Mouse (Mus musculus): ENCODE data around the gene Mrps27.

DNA sequence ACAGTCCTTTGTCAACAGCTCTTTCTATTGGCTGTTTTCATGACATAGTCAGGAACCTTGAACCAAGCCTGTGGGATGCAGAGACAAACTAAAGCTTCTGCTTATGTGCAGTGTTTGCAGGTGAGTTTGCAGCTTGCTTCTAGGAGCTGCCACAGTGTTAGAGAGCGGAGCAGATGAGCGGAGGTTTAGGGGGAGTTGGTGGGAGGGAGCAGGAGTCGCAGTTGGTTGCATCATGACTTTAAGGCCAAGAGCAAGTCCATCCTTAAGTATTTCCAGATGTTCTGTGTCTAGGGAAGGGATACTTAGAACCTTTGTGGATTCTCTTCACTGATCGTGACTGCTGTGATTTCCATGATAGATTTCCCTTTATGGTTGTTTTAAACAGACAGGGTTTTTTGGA lies 29.6 kb downstream of the Mrps27 start:
- no peak for TF ChIP-seq FLI1 (IDR thresholded peaks at IDR 0.05; ENCODE audit: low read length)
- TF ChIP-seq GATA1 (IDR thresholded peaks at IDR 0.05; ENCODE audit: borderline replicate concordance, low read length), result no peak
